In the genomic region with DNA sequence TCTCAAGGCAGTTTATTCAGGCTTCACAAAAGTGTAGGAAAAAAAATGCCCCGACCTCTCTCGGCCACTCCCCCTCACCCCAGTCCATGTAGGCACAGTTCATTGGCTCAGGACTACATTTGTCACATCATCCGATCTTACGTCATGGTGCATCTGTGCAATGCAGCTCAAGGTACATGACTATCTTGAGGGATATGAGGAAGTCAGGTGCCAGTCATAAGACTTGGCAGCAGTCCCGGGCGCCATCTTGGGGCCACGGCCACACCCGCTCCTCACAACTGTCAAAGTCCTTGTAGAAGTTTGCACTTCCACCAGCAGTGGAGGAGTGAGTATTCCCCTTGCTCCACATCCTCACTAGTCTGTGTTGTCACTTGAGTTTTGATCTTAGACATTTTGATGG, we compare ENCODE assay signal across 6 mouse cellular contexts. TPM values are rescaled to one million over a fixed set of nuclear protein-coding genes. Genes with fewer than 3 reads are reported as not detected.
"Had no signal": no experiment of that assay in that cellular context is flagged by ENCODE, and none has a peak within 500 bp of the region (broad histone marks: within the 10 kb centered on the region; RNA-seq: fewer than 3 reads in every experiment).

No protein-coding gene starts in this region.

RNA-seq across cellular contexts. Expression of a gene that starts 41.8 kb away (rescaled TPM):
- total RNA-seq: heart, postnatal 10 days; heart, postnatal 14 days; heart, postnatal 25 days; heart, postnatal 36 days; hematopoietic stem cell, adult 5-6 weeks had no signal
- polyA plus RNA-seq: large intestine, adult 2 months had no signal
